Mouse (Mus musculus): ENCODE results near the gene Gm49425.
"Not testable (repeated sequence)": the region's sequence is repeated elsewhere in the genome, so short reads cannot be mapped to it uniquely, and the experiment has no call there.

Gm49425 gene

GRCm38 (mm10) chr15:101517161-101517560 lies at the start of gene Gm49425:
Gene Gm49425, minus strand, starts transcription at chr15:101517261.
- DNase-seq (ENCODE audit: low read depth, low spot score); H3K27me3 ChIP-seq (ENCODE audit: control insufficient read depth, insufficient read depth, low read length, poor library complexity, severe bottlenecking); H3K36me3 ChIP-seq (ENCODE audit: control insufficient read depth, insufficient read depth, low read length, poor library complexity, severe bottlenecking): not testable (repeated sequence)

GRCm38 (mm10) chr15:101562850-101563249 lies 45.8 kb upstream of the Gm49425 start, which contains the start of gene Krt90:
Gene Krt90, minus strand, starts transcription at chr15:101562950.
- Histone ChIP-seq H3K36me3 (ENCODE audit: control insufficient read depth, insufficient read depth, low read length, poor library complexity, severe bottlenecking) (no peaks in the 10 kb centered on the region), H3K27me3 (ENCODE audit: control insufficient read depth, insufficient read depth, low read length, poor library complexity, severe bottlenecking) (no peaks in the 10 kb centered on the region)
- DNase-seq (ENCODE audit: low read depth, low spot score): no peak

GRCm38 (mm10) chr15:101558034-101558646 lies 41.1 kb upstream of the Gm49425 start:
- no peak for DNase-seq (ENCODE audit: low read depth, low spot score)
- no peaks in the 10 kb centered on the region for H3K36me3 ChIP-seq (ENCODE audit: control insufficient read depth, insufficient read depth, low read length, poor library complexity, severe bottlenecking)
- H3K27me3 ChIP-seq (ENCODE audit: control insufficient read depth, insufficient read depth, low read length, poor library complexity, severe bottlenecking): no peaks in the 10 kb centered on the region

DNA sequence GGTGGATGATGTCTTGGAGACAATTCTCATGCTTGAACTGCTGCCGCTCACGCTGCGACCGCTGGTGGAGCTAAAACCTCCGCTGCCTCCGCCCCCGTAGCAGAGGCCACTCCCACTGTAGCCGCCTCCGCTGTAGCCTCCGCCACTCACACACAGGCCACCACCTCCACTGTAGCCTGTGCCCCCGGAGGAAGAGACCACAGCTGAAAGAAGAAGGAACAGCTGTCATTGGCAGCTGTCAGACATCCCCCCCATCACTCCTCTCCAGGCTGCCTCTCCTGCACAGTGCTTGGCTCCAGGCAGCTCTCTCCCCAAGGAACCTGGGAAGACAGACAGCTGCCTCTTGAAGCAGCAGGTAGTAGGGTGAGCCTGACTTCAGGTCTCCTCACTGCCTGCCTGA lies 36.1 kb upstream of the Gm49425 start:
- H3K27me3 ChIP-seq (ENCODE audit: control insufficient read depth, insufficient read depth, low read length, poor library complexity, severe bottlenecking): no peaks in the 10 kb centered on the region
- DNase-seq (ENCODE audit: low read depth, low spot score): no peak
- H3K36me3 ChIP-seq (ENCODE audit: control insufficient read depth, insufficient read depth, low read length, poor library complexity, severe bottlenecking): no peaks in the 10 kb centered on the region

DNA sequence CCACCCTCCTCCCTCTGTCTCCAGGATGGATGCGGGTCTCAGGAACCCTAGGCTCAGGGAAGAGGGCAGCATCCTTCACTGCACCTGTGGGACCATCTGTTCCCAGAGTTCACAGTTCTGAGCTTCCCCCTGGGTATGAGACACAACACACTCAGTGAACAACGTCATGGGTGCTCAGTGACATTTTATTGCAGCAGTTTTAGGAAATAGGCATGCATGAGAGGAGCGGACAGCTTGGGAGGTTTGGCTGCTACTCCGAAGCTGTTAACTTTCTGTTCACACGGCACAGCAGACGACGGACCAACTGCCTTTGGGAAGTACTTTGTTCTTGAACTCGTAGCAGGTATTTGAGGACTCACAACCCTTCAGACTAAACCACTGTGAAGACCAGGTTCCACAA lies 35.1 kb upstream of the Gm49425 start:
- Histone ChIP-seq H3K27me3 (ENCODE audit: control insufficient read depth, insufficient read depth, low read length, poor library complexity, severe bottlenecking) (no peaks in the 10 kb centered on the region), H3K36me3 (ENCODE audit: control insufficient read depth, insufficient read depth, low read length, poor library complexity, severe bottlenecking) (no peaks in the 10 kb centered on the region)
- DNase-seq (ENCODE audit: low read depth, low spot score): no peak

GRCm38 (mm10) chr15:101550567-101550966 lies 33.5 kb upstream of the Gm49425 start, which contains the start of gene Krt82:
Gene Krt82, minus strand, starts transcription at chr15:101550667.
- no peak for DNase-seq (ENCODE audit: low read depth, low spot score)
- H3K36me3 ChIP-seq (ENCODE audit: control insufficient read depth, insufficient read depth, low read length, poor library complexity, severe bottlenecking): no peaks in the 10 kb centered on the region
- H3K27me3 ChIP-seq (ENCODE audit: control insufficient read depth, insufficient read depth, low read length, poor library complexity, severe bottlenecking): no peaks in the 10 kb centered on the region

GRCm38 (mm10) chr15:101544478-101544877 lies 27.4 kb upstream of the Gm49425 start:
- H3K27me3 ChIP-seq (ENCODE audit: control insufficient read depth, insufficient read depth, low read length, poor library complexity, severe bottlenecking): no peaks in the 10 kb centered on the region
- no peak for DNase-seq (ENCODE audit: low read depth, low spot score)
- no peaks in the 10 kb centered on the region for H3K36me3 ChIP-seq (ENCODE audit: control insufficient read depth, insufficient read depth, low read length, poor library complexity, severe bottlenecking)

- no peak for DNase-seq (ENCODE audit: low read depth, low spot score)
- H3K27me3 ChIP-seq (ENCODE audit: control insufficient read depth, insufficient read depth, low read length, poor library complexity, severe bottlenecking): no peaks in the 10 kb centered on the region
- no peaks in the 10 kb centered on the region for H3K36me3 ChIP-seq (ENCODE audit: control insufficient read depth, insufficient read depth, low read length, poor library complexity, severe bottlenecking)
Measured at GRCm38 (mm10) chr15:101542543-101542942, 25.5 kb upstream of the Gm49425 start.

DNA sequence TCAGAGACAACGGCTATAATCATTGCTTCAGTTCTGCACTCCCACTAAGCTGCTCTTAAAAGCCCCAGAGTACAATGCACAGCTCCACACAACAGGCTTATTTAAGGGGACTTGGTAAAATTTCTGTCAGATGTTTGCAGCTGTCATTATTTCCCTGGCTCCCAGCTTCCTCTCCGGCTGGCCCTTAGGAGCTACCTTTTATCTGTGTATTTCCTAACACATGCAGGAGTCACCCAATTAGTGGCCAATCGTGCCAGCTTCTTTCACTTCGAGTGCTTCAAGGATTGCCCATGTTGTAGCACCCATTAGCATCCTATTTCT lies 21.5 kb upstream of the Gm49425 start:
- no peak for DNase-seq (ENCODE audit: low read depth, low spot score)
- H3K36me3 ChIP-seq (ENCODE audit: control insufficient read depth, insufficient read depth, low read length, poor library complexity, severe bottlenecking): no peaks in the 10 kb centered on the region
- H3K27me3 ChIP-seq (ENCODE audit: control insufficient read depth, insufficient read depth, low read length, poor library complexity, severe bottlenecking): no peaks in the 10 kb centered on the region

DNA sequence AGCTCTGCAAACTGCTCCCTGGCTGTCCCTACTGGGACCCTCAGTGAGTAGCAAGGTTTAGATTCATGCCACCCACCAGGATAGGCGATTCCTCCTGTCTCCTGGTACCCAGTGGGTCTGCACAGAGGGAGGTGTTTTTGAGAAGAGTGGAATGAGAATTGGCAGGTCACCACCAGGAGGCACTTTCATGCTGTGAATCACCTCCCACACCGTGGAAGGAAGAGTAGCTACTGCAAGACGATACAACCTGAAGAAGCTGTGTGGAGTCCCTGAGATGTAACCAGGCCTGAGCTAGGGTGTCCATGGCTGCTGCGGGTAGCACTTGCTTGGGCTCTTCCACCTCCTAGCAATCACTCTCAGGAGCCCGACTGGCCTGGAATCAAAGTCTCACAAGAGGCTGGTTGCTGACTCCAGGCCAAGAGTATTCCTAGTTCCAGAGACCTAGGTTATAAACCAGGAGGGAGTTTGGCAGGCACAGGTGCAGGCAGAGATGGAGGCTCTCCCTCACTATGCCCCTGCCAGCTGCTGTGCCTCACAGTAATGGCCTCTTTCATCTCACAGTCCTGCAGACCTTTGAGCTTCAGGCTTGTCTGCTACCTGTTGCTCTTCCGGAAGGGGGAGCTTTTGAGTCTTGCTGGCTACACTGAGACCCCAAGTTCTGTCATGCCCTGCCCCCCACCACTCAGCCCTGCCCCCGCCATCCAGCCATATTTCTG lies 21.0 kb upstream of the Gm49425 start:
- H3K27me3 ChIP-seq (ENCODE audit: control insufficient read depth, insufficient read depth, low read length, poor library complexity, severe bottlenecking): no peaks in the 10 kb centered on the region

GRCm38 (mm10) chr15:101536054-101536850 lies 19.2 kb upstream of the Gm49425 start:
- no peaks in the 10 kb centered on the region for H3K36me3 ChIP-seq (ENCODE audit: control insufficient read depth, insufficient read depth, low read length, poor library complexity, severe bottlenecking)
- no peak for DNase-seq (ENCODE audit: low read depth, low spot score)
- no peaks in the 10 kb centered on the region for H3K27me3 ChIP-seq (ENCODE audit: control insufficient read depth, insufficient read depth, low read length, poor library complexity, severe bottlenecking)

More for the DNA sequence above, 21.0 kb upstream of the Gm49425 start:
- no peak for DNase-seq (ENCODE audit: low read depth, low spot score)
- H3K36me3 ChIP-seq (ENCODE audit: control insufficient read depth, insufficient read depth, low read length, poor library complexity, severe bottlenecking): no peaks in the 10 kb centered on the region

DNA sequence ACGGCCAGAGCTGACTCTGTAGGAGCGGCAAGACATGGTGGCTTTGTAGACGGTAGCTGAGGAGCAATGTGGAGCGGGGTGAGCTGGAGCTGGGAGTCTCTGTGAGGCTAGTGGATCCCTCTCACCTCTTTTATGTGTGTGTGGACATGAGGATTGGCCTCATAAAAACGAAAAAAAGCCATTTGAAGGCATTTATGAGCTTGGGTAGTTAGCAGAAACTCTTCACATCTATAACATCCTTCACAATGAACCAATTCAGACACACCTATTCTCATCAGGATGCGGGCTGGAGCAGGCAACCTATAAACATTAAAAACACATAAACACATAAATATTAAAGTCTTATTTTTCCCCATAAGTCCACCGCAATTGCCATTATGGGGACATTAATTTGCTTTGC lies 15.7 kb upstream of the Gm49425 start, which contains the start of gene Krt84:
Gene Krt84, minus strand, starts transcription at position 101 of the 400 bp plus-strand sequence.
- Histone ChIP-seq H3K36me3 (ENCODE audit: control insufficient read depth, insufficient read depth, low read length, poor library complexity, severe bottlenecking) (no peaks in the 10 kb centered on the region), H3K27me3 (ENCODE audit: control insufficient read depth, insufficient read depth, low read length, poor library complexity, severe bottlenecking) (no peaks in the 10 kb centered on the region)
- no peak for DNase-seq (ENCODE audit: low read depth, low spot score)

DNA sequence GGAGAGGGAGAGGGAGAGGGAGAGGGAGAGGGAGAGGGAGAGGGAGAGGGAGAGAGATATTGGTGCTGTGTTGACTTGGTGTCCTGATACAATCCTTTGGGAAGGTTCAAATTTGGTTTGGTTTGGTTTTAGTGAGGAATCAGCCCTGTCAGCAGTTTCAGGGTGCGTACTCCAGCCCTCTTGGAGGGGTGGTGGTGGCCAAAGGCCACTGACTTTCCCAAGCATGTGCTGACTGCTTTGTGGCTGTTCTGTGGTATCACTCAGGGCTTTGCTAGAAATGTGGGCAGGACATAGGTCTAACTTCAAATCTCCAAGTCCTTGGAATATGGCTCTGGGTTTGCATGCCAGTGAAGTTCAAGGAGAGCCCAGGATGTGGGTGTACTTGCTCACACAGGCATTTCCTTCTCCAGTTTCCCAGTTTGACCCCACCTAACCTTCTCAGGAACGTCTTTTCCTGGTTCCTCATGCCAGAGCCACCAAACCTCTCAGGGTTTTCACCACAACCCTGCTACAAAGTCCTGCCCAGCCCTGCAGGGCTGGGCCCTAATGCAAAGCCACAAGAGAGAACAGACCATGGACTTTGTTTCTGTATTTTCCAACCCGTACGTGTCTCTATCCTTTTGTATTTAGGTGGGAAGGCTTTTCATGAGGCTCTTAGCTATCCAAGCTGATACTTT lies 5.6 kb upstream of the Gm49425 start:
- DNase-seq (ENCODE audit: low read depth, low spot score): no peak
- no peaks in the 10 kb centered on the region for H3K36me3 ChIP-seq (ENCODE audit: control insufficient read depth, insufficient read depth, low read length, poor library complexity, severe bottlenecking)
- no peaks in the 10 kb centered on the region for H3K27me3 ChIP-seq (ENCODE audit: control insufficient read depth, insufficient read depth, low read length, poor library complexity, severe bottlenecking)

- H3K36me3 ChIP-seq (ENCODE audit: control insufficient read depth, insufficient read depth, low read length, poor library complexity, severe bottlenecking): no peaks in the 10 kb centered on the region
- peak; percentile 43 for DNase-seq (ENCODE audit: low read depth, low spot score)
- no peaks in the 10 kb centered on the region for H3K27me3 ChIP-seq (ENCODE audit: control insufficient read depth, insufficient read depth, low read length, poor library complexity, severe bottlenecking)
Measured at GRCm38 (mm10) chr15:101519792-101520191, 2.7 kb upstream of the Gm49425 start.
